Mouse (Mus musculus): ENCODE data around the gene Kremen1.

Kremen1 gene

GRCm38 (mm10) chr11:5261508-5262392, at the start of gene Kremen1:
Gene Kremen1, minus strand, starts transcription at chr11:5261558.
- DNase-seq = peak; percentile 95

GRCm38 (mm10) chr11:5307024-5307905, 45.9 kb upstream of the Kremen1 start:
- DNase-seq = no peak

GRCm38 (mm10) chr11:5306017-5306416, 44.7 kb upstream of the Kremen1 start:
- DNase-seq = no peak

GRCm38 (mm10) chr11:5304526-5304925, 43.2 kb upstream of the Kremen1 start:
- no peak for DNase-seq

GRCm38 (mm10) chr11:5298007-5298372, 36.6 kb upstream of the Kremen1 start:
- DNase-seq = no peak

- peak; percentile 60 for DNase-seq
These were observed 36.0 kb upstream of the Kremen1 start for GRCm38 (mm10) chr11:5297148-5298006.

- peak; percentile 38 for DNase-seq
These were observed 35.3 kb upstream of the Kremen1 start for GRCm38 (mm10) chr11:5296576-5297115.

- DNase-seq = no peak
These were observed 33.4 kb upstream of the Kremen1 start for GRCm38 (mm10) chr11:5294805-5295204.

- DNase-seq = peak; percentile 80
These were observed 29.3 kb upstream of the Kremen1 start for GRCm38 (mm10) chr11:5290691-5291090.

GRCm38 (mm10) chr11:5289826-5290580, 28.6 kb upstream of the Kremen1 start:
- no peak for DNase-seq

- DNase-seq = no peak
These were observed 22.6 kb upstream of the Kremen1 start for GRCm38 (mm10) chr11:5283987-5284386.

- no peak for DNase-seq
These were observed 19.6 kb upstream of the Kremen1 start for GRCm38 (mm10) chr11:5280932-5281331.

- DNase-seq = no peak
These were observed 17.1 kb upstream of the Kremen1 start for GRCm38 (mm10) chr11:5278463-5278862.

GRCm38 (mm10) chr11:5277307-5277971, 16.1 kb upstream of the Kremen1 start:
- DNase-seq = no peak

GRCm38 (mm10) chr11:5275216-5275615, 13.9 kb upstream of the Kremen1 start:
- DNase-seq = no peak

- DNase-seq = no peak
These were observed 11.3 kb upstream of the Kremen1 start for GRCm38 (mm10) chr11:5272536-5273234.

- no peak for DNase-seq
These were observed 10.7 kb upstream of the Kremen1 start for GRCm38 (mm10) chr11:5272066-5272360.

- DNase-seq = no peak
These were observed 10.1 kb upstream of the Kremen1 start for GRCm38 (mm10) chr11:5271274-5272065.

- DNase-seq = no peak
These were observed 8.6 kb upstream of the Kremen1 start for GRCm38 (mm10) chr11:5269846-5270461.

All from thymus, postnatal 25 days (tissue).